Mouse (Mus musculus): ENCODE data around the gene Nipal3.

- TF ChIP-seq CTCF (IDR thresholded peaks at IDR 0.05; ENCODE audit: low read depth, low read length) (no peak), POLR2A (IDR thresholded peaks at IDR 0.05; ENCODE audit: extremely low read depth, insufficient read depth, low read length) (no peak)
Measured at GRCm38 (mm10) chr4:135533001-135533400, 38.2 kb upstream of the Nipal3 start.
